In the genomic region with DNA sequence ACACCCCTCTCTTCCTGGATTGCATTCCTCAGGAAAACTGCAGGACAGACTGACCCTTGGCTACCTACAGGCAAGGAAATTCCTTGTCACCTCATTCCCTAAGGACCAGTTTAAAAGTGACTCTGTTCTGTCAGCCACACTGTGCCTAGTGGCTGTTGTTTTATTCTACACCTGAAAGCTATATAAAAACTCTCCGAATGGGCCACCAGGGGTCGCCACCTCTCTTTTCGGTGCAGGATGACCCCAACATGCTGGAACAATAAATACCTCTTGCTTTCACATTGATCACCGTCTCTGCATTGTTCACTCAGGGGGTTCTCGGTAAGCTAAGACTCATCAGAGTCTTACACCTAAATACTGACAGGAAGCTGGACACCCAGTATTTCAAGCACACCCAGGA, we compare ENCODE assay signal across 11 mouse cellular contexts.
A peak's percentile ranks its signal among the peaks of the same experiment; 100 is the strongest.
DNase-seq lines count a peak whose midpoint lies in the region; ATAC-seq and TF ChIP-seq lines count a peak whose summit lies in the region.
"Had no signal": no experiment of that assay in that cellular context is flagged by ENCODE, and none has a peak within 500 bp of the region (broad histone marks: within the 10 kb centered on the region; RNA-seq: fewer than 3 reads in every experiment).

No protein-coding gene starts in this region.

- ATAC-seq in activated CD4-positive, CD25-positive, alpha-beta regulatory T cell, adult 4 months: no peak
- ATAC-seq: intestine, embryonic 15.5 days had no signal

- no peaks in the 10 kb centered on the region for H3K36me3 ChIP-seq in kidney, adult 2 months (ENCODE audit: control insufficient read depth, insufficient read depth, low read length)
- H3K36me3 ChIP-seq: heart, embryonic 15.5 days; intestine, embryonic 15.5 days had no signal

- peak; percentile 3 for DNase-seq in kidney, postnatal 10 days
- DNase-seq in kidney, adult 2 months: no peak
- DNase-seq in testis, postnatal 10 days (ENCODE audit: low spot score): peak; percentile 35
- no peak for DNase-seq in testis, postnatal 14 days (ENCODE audit: low spot score)
- DNase-seq in adipocyte (ENCODE audit: low spot score): peak; percentile 9
- DNase-seq in heart, adult 8-10 months (ENCODE audit: low spot score): no peak
- DNase-seq: cerebellum, adult 9-11 months; lung, postnatal 4 days had no signal

- TF ChIP-seq POLR2A in kidney, adult 2 months (IDR thresholded peaks at IDR 0.05; ENCODE audit: low read depth, low read length): no peak

- no peak for TF ChIP-seq CTCF in kidney, adult 2 months (conservative IDR thresholded peaks at IDR 0.05; ENCODE audit: insufficient read depth, insufficient read length, low read depth, low read length)

- 68% methylated on average over 5 of the region's 5 CpGs for WGBS in kidney, adult 2 months

- H3K27ac ChIP-seq in kidney, adult 2 months (ENCODE audit: insufficient read depth, low read depth, low read length): no peak overlapping the region
- H3K27ac ChIP-seq: heart, embryonic 15.5 days; intestine, embryonic 15.5 days had no signal

- H3K4me1 ChIP-seq in kidney, adult 2 months (ENCODE audit: control insufficient read depth, insufficient read depth, low read length): no peaks in the 10 kb centered on the region
- H3K4me1 ChIP-seq: heart, embryonic 15.5 days; intestine, embryonic 15.5 days had no signal

- H3K27me3 ChIP-seq in kidney, adult 2 months (replicated peaks; ENCODE audit: control insufficient read depth, insufficient read depth, low read length): no peaks in the 10 kb centered on the region
- H3K27me3 ChIP-seq: heart, embryonic 15.5 days; intestine, embryonic 15.5 days had no signal

- H3K4me3 ChIP-seq in kidney, adult 2 months (ENCODE audit: insufficient read depth, low read depth, low read length): no peak overlapping the region
- H3K4me3 ChIP-seq: heart, embryonic 15.5 days; intestine, embryonic 15.5 days had no signal

Comparison
In these comparisons a context has a peak if more than half of its experiments do, and no peak if none do; other contexts are left out.
1. DNase-seq: peak in kidney, postnatal 10 days (single experiment), testis, postnatal 10 days (single experiment) and adipocyte (single experiment); none in kidney, adult 2 months (single experiment), testis, postnatal 14 days (single experiment) and heart, adult 8-10 months (single experiment).